Mouse (Mus musculus) splenic B cell, adult 2 months (primary cell): Measurements from ENCODE around the gene Pard3b.

Experiments used
- DNase-seq: peaks from one replicate; pipeline ENCODE4 v3.0.0-alpha.2; 2011; ENCODE audit warnings: low read depth, low spot score
- H3K27me3 ChIP-seq: 2 replicates; pipeline ENCODE4 v1.6.1; 2012; ENCODE audit warnings: mild to moderate bottlenecking, low read length, moderate library complexity, mixed read lengths; ENCODE audit not compliant: control insufficient read depth, poor library complexity, insufficient read depth, severe bottlenecking
- H3K36me3 ChIP-seq: 2 replicates; pipeline ENCODE4 v1.6.1; 2012; ENCODE audit warnings: mild to moderate bottlenecking, low read length, moderate library complexity, mixed read lengths; ENCODE audit not compliant: control insufficient read depth, poor library complexity, insufficient read depth, severe bottlenecking

Gene Pard3b

DNA sequence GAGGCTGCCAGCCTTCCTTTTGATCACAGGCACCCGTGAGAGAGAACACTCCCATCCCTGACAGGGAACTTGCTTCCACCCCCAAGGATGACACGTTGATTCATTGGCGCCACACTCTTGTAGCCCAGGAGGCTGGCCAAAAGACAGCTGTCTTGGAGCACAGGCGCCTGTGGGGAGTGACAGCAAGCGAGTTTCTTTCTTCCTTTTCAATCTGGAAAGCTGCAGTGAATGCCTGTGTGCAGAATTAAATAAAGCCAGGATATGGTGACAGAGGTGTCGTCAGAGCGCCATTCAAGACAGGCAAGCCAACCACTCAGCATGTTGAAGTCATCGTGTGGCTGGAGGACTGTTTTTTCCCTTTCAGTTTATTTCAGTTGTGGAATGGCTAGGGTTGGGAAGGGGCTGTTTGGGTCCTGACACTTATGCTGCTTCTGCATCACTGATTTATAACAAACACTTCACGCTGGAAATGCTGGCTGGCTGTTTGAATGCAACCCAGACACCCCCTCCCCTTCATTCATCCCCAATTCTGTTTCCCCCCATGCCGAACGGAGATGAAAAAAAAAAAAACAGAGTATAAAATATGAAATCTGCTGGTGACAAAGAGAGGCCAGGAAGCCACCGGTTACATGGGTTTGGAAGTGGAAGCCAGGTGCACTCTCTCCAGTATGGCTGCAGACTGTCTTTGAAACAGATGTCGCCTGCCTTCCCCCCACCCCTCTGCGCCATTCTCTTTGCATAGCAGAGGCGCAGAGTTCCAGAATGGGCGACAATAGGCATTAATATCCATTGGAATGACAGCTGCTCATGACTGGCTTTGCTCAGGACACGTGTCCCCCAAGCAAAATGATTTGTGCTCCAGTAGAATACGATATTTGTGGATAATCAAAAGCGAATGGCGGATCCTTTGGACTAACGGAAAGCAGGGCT lies 1044.1 kb downstream of the Pard3b start:
- H3K36me3 ChIP-seq = no peaks in the 10 kb centered on the region
- DNase-seq = no peak
- no peaks in the 10 kb centered on the region for H3K27me3 ChIP-seq

DNA sequence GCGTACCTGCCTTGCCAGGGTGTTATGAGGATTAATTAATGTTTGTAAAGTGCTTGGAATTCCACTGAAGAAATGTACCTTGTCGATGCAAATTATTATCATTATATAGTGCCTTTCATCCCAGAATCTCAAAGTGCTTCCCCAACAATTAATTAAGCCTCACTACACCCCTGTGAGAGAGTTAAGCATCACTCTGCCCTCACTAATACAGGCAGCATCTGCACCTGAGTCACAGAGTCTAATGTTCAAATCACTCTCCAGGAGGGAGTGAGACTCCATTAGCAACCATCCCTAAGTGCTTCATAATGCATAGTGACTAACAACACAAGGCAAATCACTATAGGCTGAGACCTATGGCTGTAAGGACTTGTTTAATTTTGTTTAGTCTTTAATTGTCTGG lies 1044.9 kb downstream of the Pard3b start:
- DNase-seq = no peak
- Histone ChIP-seq H3K36me3 (no peaks in the 10 kb centered on the region), H3K27me3 (no peaks in the 10 kb centered on the region)

DNA sequence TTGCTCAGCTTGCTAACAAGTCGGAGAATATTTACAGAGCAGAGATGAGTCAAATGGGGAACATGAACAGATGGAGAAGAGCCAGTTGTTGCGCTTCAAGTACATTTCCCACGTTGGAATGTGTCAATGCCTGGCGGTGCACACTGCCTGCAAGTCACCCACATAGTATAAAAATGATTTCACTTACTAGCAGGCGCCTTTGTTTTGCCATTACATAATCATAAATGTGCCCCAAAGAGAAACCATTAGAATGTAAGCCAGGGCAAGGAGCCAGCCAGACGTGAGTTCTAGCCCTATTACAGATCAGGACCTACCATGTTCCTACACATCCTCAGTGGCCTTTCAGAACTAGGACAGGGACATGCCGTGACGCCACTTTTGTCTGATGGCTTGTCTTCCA lies 1048.9 kb downstream of the Pard3b start:
- Histone ChIP-seq H3K36me3 (no peaks in the 10 kb centered on the region), H3K27me3 (no peaks in the 10 kb centered on the region)
- DNase-seq = no peak

DNA sequence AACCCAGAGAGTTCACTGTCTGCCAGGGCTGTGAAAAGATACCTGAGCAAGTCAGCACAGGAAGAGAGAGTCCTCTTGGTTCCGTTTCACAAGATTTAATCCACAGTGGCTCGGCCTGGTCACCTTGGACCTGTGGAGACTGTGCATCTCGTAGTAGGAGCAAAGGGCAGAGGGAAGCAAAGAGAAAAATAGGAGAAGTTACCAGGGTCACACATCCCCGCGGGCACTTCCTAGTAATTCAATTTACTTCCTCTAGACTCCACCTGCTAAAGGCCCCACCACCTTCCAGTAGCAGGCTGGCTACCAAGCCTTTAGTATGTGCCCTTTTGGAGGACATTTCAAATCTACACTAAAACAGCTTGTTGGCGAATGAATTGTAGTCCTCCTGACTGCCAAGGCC lies 1052.6 kb downstream of the Pard3b start:
- Histone ChIP-seq H3K27me3 (0 out of 2 replicates have a peak, but pooled peaks cover 3% of the 10 kb centered on the region), H3K36me3 (no peaks in the 10 kb centered on the region)
- no peak for DNase-seq
